Mouse (Mus musculus) lung, embryonic 16.5 days (tissue): ENCODE measurements at regions not wholly inside any gene's neighbourhood (a gene's known extent, or its start where the extent isn't known, plus 50 kb on each side); places are given as distances from the start of the nearest gene placed in this dataset.

Experiments used
- ATAC-seq: fragments of 200-750 bp; cut with Nextera tagmentation; 2 replicates; pipeline ENCODE4 v1.8.0; 2017; ENCODE audit warnings: low read depth, mild to moderate bottlenecking, moderate library complexity
- H3K27ac ChIP-seq: fragments of 300-500 bp; sonication (generic); 2 replicates; pipeline ENCODE4 v1.5.1; 2014; ENCODE audit warnings: mild to moderate bottlenecking, control low read depth, low read length
- H3K27me3 ChIP-seq: fragments of 300-500 bp; sonication (generic); 2 replicates; pipeline ENCODE4 v1.6.1; 2014; ENCODE audit warnings: low read depth, low read length, mixed read lengths; ENCODE audit not compliant: control insufficient read depth, insufficient read depth
- H3K36me3 ChIP-seq: fragments of 300-500 bp; sonication (generic); 2 replicates; pipeline ENCODE4 v1.6.1; 2014; ENCODE audit warnings: low read length; ENCODE audit not compliant: control insufficient read depth, insufficient read depth
- H3K4me1 ChIP-seq: fragments of 300-500 bp; sonication (generic); replicated peaks from 2 replicates; pipeline ENCODE4 v1.6.1; 2014; ENCODE audit warnings: low read length, mixed read lengths; ENCODE audit not compliant: control insufficient read depth, insufficient read depth
- H3K4me2 ChIP-seq: fragments of 300-500 bp; sonication (generic); 2 replicates; pipeline ENCODE4 v1.6.1; 2014; ENCODE audit warnings: low read depth, low read length, control low read depth
- H3K4me3 ChIP-seq: fragments of 300-500 bp; sonication (generic); 2 replicates; pipeline ENCODE4 v1.5.1; 2014; ENCODE audit warnings: mild to moderate bottlenecking, low read length, control low read depth
- H3K9ac ChIP-seq: fragments of 300-500 bp; sonication (generic); 2 replicates; pipeline ENCODE4 v1.6.1; 2014; ENCODE audit warnings: low read length, control low read depth
- H3K9me3 ChIP-seq: fragments of 300-500 bp; sonication (generic); 2 replicates; pipeline ENCODE4 v1.6.1; 2016; ENCODE audit warnings: low read length; ENCODE audit not compliant: control insufficient read depth
- WGBS: fragments of 180-500 bp; shearing (Covaris S2); extraction: QIAGEN DNeasy Blood & Tissue Kit; methylation state at CpG from one replicate; pipeline ENCODE4 v1.1.7; 2014; 5-methylcytosine and 5-hydroxymethylcytosine counted together

DNA sequence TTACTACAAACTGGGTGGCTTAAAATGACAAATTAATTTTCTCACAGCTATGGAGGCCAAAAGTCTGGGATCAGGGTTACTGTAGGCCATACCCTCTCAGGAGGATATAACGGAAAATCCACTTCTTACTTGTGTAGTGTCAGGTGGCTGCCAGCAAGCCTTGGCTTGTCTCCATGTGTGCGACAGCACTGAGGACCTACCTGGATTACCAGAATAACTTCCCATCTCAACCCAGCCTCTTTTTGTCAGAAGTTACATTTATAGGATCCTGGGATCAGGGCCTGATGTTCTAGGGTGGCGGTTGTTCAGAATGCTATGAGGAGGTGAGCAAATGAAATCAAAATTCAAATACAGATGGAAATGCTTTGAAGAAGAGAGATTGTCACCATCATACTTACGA, 197.1 kb downstream of the Gm13691 start:
- no peak overlapping the region for H3K4me2 ChIP-seq
- H3K9me3 ChIP-seq, result no peaks in the 10 kb centered on the region
- WGBS, result 86% methylated on average over 4 of the region's 4 CpGs
- H3K36me3 ChIP-seq, result no peaks in the 10 kb centered on the region
- no peaks in the 10 kb centered on the region; the same call in 1 of the 2 replicates for H3K4me1 ChIP-seq
- no peak overlapping the region for H3K4me3 ChIP-seq
- no peak for ATAC-seq
- H3K27me3 ChIP-seq, result no peaks in the 10 kb centered on the region
- H3K9ac ChIP-seq, result no peak overlapping the region
- no peak overlapping the region for H3K27ac ChIP-seq

- H3K36me3 ChIP-seq, result no peaks in the 10 kb centered on the region
- no peaks in the 10 kb centered on the region for H3K9me3 ChIP-seq
- H3K27me3 ChIP-seq, result no peaks in the 10 kb centered on the region
- H3K4me3 ChIP-seq, result no peak overlapping the region
- no peaks in the 10 kb centered on the region; the same call in 1 of the 2 replicates for H3K4me1 ChIP-seq
- H3K27ac ChIP-seq, result no peak overlapping the region
- H3K9ac ChIP-seq, result no peak overlapping the region
- no peak for ATAC-seq
- WGBS, result 50% methylated on average over 3 of the region's 3 CpGs
- no peak overlapping the region for H3K4me2 ChIP-seq
Observed at GRCm38 (mm10) chr2:84189302-84189701, 198.9 kb downstream of the Gm13691 start.

DNA sequence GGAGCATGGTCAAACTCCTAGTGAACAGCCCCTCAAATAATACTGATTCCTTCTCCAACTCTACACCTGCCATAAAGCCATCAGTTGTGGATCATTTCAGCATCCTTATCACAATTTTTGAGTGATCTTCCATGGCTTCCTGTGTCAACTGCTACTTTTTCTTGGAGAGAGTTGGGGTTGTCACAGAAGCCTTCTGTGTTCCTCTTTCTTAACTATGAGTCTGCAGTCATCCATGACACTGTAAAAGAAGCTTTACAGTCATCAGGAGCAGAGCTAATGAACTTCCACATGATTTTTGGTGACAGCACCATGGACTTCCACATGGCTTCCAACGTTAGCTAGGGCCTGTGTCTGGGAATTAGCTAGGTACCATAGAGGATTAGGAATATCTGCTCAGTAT, 208.1 kb downstream of the Calcrl start:
- Histone ChIP-seq H3K4me1 (no peaks in the 10 kb centered on the region), H3K9ac (no peak overlapping the region), H3K36me3 (no peaks in the 10 kb centered on the region), H3K9me3 (no peaks in the 10 kb centered on the region), H3K27me3 (no peaks in the 10 kb centered on the region), H3K27ac (no peak overlapping the region), H3K4me3 (no peak overlapping the region), H3K4me2 (no peak overlapping the region)
- WGBS, result 63% methylated on average over 1 of the region's 1 CpGs
- no peak for ATAC-seq

- H3K27me3 ChIP-seq, result no peaks in the 10 kb centered on the region
- no peak overlapping the region for H3K9ac ChIP-seq
- H3K9me3 ChIP-seq, result no peaks in the 10 kb centered on the region
- H3K4me2 ChIP-seq, result no peak overlapping the region
- H3K4me1 ChIP-seq, result no peaks in the 10 kb centered on the region
- WGBS, result 87% methylated on average over 1 of the region's 1 CpGs
- no peak for ATAC-seq
- H3K4me3 ChIP-seq, result no peak overlapping the region
- no peaks in the 10 kb centered on the region for H3K36me3 ChIP-seq
- no peak overlapping the region for H3K27ac ChIP-seq
Observed at GRCm38 (mm10) chr2:84222049-84222448, 203.2 kb downstream of the Calcrl start.

- Histone ChIP-seq H3K4me1 (no peaks in the 10 kb centered on the region), H3K27ac (no peak overlapping the region), H3K4me3 (no peak overlapping the region), H3K27me3 (no peaks in the 10 kb centered on the region), H3K9me3 (no peaks in the 10 kb centered on the region), H3K36me3 (no peaks in the 10 kb centered on the region), H3K9ac (no peak overlapping the region), H3K4me2 (no peak overlapping the region)
- no peak for ATAC-seq
- WGBS, result 73% methylated on average over 3 of the region's 3 CpGs
Observed at GRCm38 (mm10) chr2:84229777-84230176, 195.4 kb downstream of the Calcrl start.

DNA sequence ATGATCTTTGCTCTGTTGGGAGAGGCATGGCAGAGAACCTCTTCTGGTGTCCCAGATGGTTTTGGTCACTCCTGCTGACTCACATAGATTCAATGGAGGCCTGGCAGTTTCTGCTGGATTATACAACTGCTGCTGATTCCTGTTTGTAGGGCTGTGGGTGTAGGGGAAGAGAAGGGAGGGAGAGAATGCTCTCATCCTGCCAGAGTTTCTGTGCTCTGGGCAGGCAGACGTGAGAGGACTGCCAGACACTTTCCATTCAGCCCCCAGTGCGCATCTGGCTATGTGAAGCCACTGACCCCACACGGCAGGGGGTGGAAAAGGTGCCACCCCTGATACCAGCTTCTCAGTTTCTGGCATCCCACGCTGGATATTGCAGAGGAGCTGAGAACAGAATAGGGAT, 189.6 kb downstream of the Calcrl start:
- no peak overlapping the region for H3K4me3 ChIP-seq
- H3K9me3 ChIP-seq, result peaks cover 3% of the 10 kb centered on the region; the same call in 1 of the 2 replicates
- no peaks in the 10 kb centered on the region for H3K36me3 ChIP-seq
- H3K27ac ChIP-seq, result no peak overlapping the region
- WGBS, result 80% methylated on average over 4 of the region's 4 CpGs
- H3K27me3 ChIP-seq, result no peaks in the 10 kb centered on the region
- no peaks in the 10 kb centered on the region for H3K4me1 ChIP-seq
- no peak overlapping the region for H3K4me2 ChIP-seq
- no peak for ATAC-seq
- H3K9ac ChIP-seq, result no peak overlapping the region

DNA sequence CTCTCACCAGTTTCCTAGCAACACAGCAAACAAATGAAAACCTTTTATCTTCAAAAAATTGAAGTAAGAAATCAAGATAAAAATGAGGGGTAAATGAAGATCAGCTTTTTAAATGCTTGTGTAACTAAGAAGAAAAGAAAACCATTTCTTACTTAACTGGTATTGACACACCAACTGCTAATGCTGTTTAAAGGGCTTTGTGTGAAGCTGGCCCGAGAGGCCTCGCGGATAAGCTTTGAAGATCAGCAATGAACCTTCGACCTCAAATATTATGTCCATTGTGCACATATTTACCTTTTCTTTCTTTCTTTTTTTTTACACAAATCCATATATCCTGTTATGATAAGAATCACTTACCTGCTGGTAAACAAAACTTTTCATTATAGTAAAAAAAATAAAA, 184.0 kb downstream of the Calcrl start:
- WGBS, result 47% methylated on average over 4 of the region's 4 CpGs
- no peaks in the 10 kb centered on the region for H3K9me3 ChIP-seq
- no peak overlapping the region for H3K4me3 ChIP-seq
- H3K9ac ChIP-seq, result no peak overlapping the region
- H3K4me2 ChIP-seq, result no peak overlapping the region
- H3K27ac ChIP-seq, result no peak overlapping the region
- no peaks in the 10 kb centered on the region for H3K4me1 ChIP-seq
- H3K27me3 ChIP-seq, result no peaks in the 10 kb centered on the region
- no peaks in the 10 kb centered on the region for H3K36me3 ChIP-seq
- no peak for ATAC-seq

DNA sequence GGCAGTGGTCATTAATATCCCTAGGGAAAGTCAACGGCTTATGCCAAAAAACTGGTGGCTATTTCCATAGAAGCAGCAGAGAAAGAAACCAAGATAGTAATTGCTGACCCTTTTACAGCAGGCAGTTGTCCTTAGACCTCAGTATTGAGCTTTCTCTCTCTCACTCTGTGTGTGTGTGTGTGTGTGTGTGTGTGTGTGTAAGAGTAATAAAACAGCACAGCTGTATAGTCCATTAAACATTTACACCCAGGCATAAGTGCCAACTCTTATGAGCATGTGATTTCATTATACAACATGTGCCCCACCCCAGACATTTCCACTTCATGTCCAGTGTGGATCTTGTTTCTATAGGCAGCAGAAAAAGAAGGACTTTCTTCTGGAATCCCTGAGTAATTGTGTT, 183.2 kb downstream of the Calcrl start:
- H3K27me3 ChIP-seq, result no peaks in the 10 kb centered on the region
- no peak overlapping the region for H3K4me3 ChIP-seq
- H3K36me3 ChIP-seq, result no peaks in the 10 kb centered on the region
- ATAC-seq, result no peak
- H3K4me2 ChIP-seq, result no peak overlapping the region
- H3K4me1 ChIP-seq, result no peaks in the 10 kb centered on the region
- WGBS, result 8% methylated on average over 1 of the region's 1 CpGs
- H3K27ac ChIP-seq, result no peak overlapping the region
- H3K9ac ChIP-seq, result no peak overlapping the region
- no peaks in the 10 kb centered on the region for H3K9me3 ChIP-seq

DNA sequence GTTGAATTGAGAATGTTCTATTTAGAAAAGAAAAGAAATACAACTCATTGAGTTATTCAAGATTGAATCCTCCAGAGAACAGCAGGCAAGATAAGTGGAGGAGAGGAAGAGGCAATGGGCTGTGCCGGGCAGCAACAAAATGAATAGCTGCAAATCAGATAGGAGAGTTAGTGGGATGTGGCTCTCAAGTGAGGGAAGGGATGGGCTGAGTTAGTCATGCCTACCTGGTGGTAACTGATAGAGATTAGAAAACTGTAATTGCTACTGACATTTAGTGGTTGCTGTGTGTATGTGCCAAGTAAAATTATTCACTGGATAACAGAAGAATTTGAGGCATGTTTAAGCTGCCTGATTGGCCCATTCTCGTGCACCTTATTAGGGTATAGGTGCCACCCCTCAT, 179.3 kb downstream of the Calcrl start:
- Histone ChIP-seq H3K9ac (no peak overlapping the region), H3K4me2 (no peak overlapping the region), H3K27me3 (no peaks in the 10 kb centered on the region), H3K4me3 (no peak overlapping the region), H3K4me1 (no peaks in the 10 kb centered on the region), H3K27ac (no peak overlapping the region), H3K36me3 (no peaks in the 10 kb centered on the region), H3K9me3 (no peaks in the 10 kb centered on the region)
- ATAC-seq, result no peak
- 73% methylated on average over 2 of the region's 2 CpGs for WGBS

GRCm38 (mm10) chr2:84246562-84246961, 178.6 kb downstream of the Calcrl start:
- WGBS, result 60% methylated on average over 2 of the region's 2 CpGs
- Histone ChIP-seq H3K4me1 (no peaks in the 10 kb centered on the region), H3K36me3 (no peaks in the 10 kb centered on the region), H3K27ac (no peak overlapping the region), H3K9ac (no peak overlapping the region), H3K4me2 (no peak overlapping the region), H3K27me3 (no peaks in the 10 kb centered on the region), H3K9me3 (no peaks in the 10 kb centered on the region), H3K4me3 (no peak overlapping the region)
- ATAC-seq, result no peak
